Mouse (Mus musculus): Measurements from ENCODE around the gene Klf7.

- no peak for TF ChIP-seq CTCF (IDR thresholded peaks at IDR 0.05; ENCODE audit: control insufficient read depth, insufficient read depth, low read length)
- no peak for TF ChIP-seq POLR2A (IDR thresholded peaks at IDR 0.05; ENCODE audit: borderline replicate concordance, control insufficient read depth, low read depth, low read length)
Observed at GRCm38 (mm10) chr1:64087657-64088603, 34.2 kb downstream of the Klf7 start.

Measured in bone marrow, adult 2 months (tissue).